Mouse (Mus musculus): Measurements from ENCODE around the gene Sorcs1. TPM values are rescaled to one million over a fixed set of nuclear protein-coding genes. Genes with fewer than 3 reads are reported as not detected.

Gene Sorcs1
- total RNA-seq, 2 experiments from 2014 or later: 8.0 to 9.8 TPM

GRCm38 (mm10) chr19:50418962-50419720, 259.3 kb downstream of the Sorcs1 start:
- DNase-seq: no peak

DNA sequence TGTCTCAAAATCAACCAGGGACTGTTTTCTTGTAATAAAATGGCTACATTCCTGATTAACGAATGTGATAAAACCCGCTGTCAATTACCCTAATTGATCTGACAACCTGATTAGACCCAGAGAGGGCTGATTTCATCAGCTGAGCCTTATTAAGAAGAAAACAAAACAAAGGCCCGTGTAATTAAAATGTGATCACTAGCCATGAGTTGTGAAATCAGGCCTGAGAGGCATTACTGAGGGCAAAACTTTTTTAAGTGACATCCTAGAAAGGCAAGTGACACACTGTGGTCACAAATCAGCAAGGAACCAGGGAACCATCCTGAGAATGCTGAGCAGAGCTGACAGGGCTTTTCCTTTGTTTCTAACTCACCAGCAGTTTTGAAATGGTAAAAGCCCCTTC, 267.9 kb downstream of the Sorcs1 start:
- no peak for DNase-seq

DNA sequence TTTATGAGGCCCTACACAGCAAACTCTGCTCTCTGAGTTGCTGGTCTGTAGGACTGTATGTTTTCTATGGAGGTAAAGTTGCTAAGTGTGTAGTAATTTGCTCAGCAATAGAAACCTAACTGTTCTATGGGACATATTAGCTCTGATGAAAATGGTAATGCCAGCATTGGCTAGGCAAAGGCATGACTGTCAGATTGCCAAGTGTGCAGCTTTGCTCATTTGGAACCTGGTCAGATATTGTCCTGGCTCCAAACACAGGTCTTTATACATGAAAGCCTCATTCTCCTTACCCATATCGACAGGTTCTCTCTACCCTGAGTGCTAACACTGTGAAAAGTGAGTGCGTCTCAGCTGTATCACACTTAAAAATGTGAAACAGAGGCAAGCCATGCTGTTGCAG, 280.1 kb downstream of the Sorcs1 start:
- DNase-seq: no peak

DNA sequence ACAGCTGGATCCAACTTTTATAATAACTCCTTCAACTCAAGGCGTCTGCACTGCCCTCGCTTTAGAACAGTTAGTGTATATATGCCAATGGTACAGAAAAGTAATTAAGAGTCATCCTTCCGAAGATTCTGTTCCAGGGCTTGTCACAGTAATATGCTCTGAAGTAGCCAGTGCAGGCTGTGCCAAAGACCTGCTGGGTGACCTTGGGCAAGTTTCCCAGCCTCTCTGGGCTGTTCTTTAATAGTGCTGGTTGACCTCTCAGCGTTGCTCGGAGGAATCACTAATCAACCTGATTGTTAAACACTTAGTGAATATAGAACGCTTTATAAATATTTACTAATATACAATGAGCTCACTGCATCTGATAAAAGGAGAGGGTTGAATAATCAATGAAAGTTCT, 282.7 kb downstream of the Sorcs1 start:
- no peak for DNase-seq

DNA sequence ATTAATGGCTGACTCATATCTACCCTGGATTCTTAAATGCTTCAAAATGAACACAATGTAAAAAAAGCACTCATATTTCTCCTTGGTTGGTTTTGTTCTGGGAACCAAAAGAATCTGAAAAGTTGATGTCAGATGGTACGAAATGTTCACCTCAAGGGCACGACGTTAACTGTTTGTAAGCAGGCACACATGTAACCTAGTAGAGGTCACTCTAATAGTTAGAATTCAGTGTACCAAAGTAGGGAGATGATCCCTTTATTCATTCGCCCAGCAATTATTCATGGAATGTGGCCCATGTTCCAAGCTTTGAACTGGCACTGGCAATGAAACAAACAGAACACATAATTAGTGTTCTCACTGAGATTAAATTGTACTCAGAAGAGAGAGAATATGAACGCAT, 284.3 kb downstream of the Sorcs1 start:
- DNase-seq: no peak

DNA sequence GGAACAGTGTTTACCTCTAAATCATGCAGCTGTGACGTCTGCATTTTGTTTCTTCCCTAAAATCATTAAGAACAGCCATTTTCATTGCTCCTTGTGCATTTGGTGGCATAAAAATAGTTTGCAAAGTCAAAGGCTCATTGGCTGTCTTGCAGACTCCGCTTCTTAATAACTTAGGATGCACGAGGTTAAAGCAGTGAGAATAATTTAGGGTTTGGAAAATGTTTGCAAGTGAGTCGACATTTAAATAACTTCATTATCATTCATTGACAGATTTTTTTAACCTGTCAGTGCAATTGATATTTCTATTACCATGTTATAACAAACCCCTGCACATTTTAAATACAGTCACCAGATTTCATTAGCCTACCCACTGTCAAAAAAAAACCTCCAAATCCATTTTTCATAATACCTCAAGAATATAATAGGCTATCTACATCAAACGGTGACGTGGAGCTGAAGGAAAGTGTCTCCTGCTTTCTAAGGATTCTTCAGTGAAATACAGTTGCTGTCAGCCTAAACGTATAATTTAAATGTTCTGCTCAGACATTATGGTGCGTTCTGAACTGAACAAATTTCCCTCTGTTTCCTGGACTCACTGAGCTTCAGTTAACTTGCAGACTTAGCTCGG, 288.4 kb downstream of the Sorcs1 start:
- no peak for DNase-seq

GRCm38 (mm10) chr19:50378901-50379300, 299.5 kb downstream of the Sorcs1 start:
- DNase-seq: no peak

- DNase-seq: peak; percentile 22 to 26
These were observed 303.7 kb downstream of the Sorcs1 start for GRCm38 (mm10) chr19:50374751-50375150.

GRCm38 (mm10) chr19:50366446-50366845, 312.0 kb downstream of the Sorcs1 start:
- no peak for DNase-seq

GRCm38 (mm10) chr19:50362655-50363500, 315.6 kb downstream of the Sorcs1 start:
- no peak for DNase-seq

DNA sequence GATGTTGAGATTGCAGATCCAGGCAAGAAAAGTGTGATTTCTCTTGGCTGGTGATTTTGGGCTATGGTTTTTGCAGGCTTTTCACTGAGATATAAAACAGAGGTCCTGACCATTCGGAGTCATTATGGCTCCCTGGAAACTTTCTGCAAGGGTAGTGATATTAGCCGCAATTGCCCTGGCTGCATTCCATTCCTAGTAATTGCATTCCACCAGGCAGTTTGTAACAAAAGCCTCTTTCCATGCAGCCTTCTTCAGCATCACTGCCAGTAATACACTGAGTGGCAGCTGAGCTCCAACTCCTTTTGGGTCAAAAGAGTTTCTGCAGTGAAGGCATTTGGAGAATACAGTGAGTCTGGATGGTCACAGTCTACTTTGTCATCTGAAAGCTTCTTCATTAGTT, 319.9 kb downstream of the Sorcs1 start:
- no peak for DNase-seq

GRCm38 (mm10) chr19:50339211-50339610, 339.2 kb downstream of the Sorcs1 start:
- no peak for DNase-seq

GRCm38 (mm10) chr19:50336751-50337150, 341.7 kb downstream of the Sorcs1 start:
- DNase-seq: no peak

DNA sequence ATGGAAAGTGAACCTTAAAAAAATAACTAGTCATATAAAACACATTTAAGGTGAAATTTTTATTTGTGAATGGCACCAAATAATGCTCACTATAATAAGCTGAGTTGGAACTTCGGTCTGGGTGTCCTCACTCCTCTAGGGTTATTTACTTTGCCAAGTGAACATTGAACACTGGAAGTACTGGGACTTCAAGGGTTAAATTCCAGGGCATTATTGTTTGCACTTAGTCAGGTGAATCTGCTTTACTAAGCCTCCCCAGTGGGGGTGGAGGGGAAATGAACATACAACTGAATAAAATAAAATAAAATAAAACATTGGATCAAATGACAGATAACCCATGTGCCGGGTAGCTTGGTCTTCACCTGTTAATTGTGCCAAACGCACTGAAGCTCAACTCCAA, 347.3 kb downstream of the Sorcs1 start:
- no peak for DNase-seq

DNA sequence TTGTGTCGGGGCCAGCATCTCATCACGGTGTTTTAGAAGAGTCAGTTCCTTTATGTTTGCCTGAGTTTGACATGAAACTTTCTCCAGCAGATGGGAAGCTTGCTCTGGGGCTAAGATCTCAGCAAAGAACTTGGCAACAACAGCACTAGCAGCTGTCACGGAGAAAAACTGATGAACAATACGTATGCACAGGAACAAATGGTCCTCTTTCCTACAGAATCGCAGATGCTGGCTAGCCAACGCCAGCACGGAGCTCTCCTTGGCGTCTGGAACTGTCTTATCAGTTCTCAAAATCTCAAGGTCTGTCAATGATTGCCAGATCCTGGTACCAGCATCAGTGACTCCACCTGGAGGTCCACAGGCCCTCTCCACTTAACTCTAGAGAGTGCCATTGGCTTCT, 350.6 kb downstream of the Sorcs1 start:
- peak; percentile 6 to 14 for DNase-seq

DNA sequence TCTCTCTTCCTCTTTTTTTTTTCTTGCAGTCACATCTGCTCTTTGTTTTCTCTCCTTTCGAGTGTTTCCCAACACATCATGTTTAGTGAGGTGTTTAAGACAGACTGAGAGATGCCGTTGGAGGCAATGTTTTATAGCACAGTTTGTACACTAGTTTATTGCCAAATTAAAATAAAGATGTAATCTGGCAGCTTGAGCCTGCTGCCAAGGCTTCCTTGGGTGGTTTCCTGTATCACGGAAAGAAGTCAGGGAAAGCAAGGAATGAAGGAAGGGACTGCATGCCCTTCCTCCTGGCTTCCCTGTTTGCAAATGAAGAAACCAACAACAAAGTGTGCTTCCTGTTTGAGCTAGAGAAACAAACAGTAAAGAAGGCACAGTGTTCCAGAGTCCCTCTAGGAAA, 352.3 kb downstream of the Sorcs1 start:
- DNase-seq: no peak

DNA sequence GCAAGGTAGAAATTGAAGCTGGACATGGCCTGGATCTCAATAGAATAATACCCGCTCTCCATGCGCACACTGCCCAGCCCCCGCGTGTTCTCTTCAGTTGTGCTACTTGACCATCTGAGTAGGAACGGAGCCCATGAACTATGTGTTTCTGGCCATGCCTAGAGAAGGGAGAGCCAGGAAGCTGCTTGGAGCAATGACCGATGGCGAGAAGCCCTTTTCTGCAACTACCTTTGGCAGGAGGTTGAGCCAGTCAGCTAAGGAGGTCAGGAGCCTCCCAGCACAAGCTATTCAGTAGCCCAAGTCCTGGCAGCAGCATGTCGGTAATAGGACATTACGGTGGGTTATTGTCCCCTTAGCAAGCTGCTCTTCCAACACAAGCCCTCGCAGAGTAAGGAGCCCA, 352.8 kb downstream of the Sorcs1 start:
- DNase-seq: peak in 1 of 2 experiments; percentile 5

DNA sequence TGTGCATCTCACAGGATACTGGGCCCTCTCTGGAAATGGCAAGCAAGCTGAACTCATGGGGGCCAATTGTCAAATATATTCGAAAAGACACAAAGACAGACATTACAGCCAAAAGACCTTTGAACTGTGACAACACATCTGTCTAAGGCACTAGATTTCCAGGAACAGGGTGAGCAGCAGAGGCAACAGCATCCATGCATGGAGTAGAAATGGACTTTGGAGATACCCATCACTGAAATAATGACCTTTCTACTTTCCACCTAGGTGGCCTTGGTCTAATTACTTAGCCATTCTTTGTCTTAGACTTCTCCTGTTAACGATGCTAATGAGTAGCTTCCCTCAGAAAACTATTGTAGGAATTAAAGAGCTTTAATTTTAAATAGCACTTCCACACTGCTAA, 371.4 kb downstream of the Sorcs1 start:
- no peak for DNase-seq

DNA sequence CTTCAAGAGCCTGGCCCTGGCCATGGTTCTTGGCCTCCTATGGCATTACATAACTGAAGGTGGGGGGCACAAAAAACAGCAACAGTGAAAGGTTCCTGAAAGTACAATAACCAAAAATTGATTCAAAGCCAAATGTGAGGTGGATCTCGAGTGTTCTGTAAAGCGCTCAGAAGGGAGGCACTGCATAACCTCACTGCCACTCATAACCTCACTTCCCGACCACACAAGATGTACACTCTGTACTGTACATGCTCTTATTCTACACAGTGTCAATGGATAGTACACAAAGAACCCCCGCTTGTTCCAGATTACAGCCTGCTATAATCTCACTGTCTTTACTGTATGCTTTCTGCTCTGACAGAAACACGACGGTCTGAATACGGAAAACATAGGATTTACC, 384.2 kb downstream of the Sorcs1 start:
- DNase-seq: no peak

DNA sequence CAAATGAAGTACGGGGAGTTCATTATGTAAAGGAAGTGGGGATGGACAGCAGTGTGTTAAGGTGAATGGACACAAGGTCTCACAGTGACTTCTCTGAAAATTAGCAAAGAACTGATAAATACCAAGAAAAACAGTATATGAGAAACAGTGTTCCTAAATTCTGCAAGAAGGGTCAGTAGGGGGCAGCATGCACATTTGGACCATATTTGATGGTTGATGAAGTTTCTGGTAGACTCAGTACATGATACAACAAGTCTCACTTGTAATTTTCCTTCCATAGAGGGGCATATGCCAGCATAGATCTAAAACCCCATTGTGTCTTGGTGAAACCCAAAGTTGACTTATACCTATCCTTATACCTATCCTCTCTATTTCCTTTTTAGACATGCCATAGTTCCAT, 414.0 kb downstream of the Sorcs1 start:
- DNase-seq: peak in 1 of 2 experiments; percentile 26

- peak in 1 of 2 experiments; percentile 46 for DNase-seq
These were observed 419.6 kb downstream of the Sorcs1 start for GRCm38 (mm10) chr19:50258718-50259413.

- no peak for DNase-seq
These were observed 458.0 kb downstream of the Sorcs1 start for GRCm38 (mm10) chr19:50220476-50220875.

Measured in layer of hippocampus, postnatal 36 days (tissue).